Mouse (Mus musculus): Measurements from ENCODE around the gene Castor2. TPM values are rescaled to one million over a fixed set of nuclear protein-coding genes. Genes with fewer than 3 reads are reported as not detected.

The Castor2 gene
- polyA plus RNA-seq, 1 experiment, result 8.4 TPM

- Histone ChIP-seq H3K4me3 (ENCODE audit: insufficient read depth, low read depth, low read length) (no peak overlapping the region), H3K4me1 (ENCODE audit: control insufficient read depth, insufficient read depth, insufficient read length, low read length) (no peaks in the 10 kb centered on the region), H3K27ac (replicated peaks; ENCODE audit: low read depth, low read length) (no peak overlapping the region)
Observed at GRCm38 (mm10) chr5:134121138-134121892, 21.8 kb downstream of the Castor2 start.

GRCm38 (mm10) chr5:134121893-134122259 lies 22.4 kb downstream of the Castor2 start:
- Histone ChIP-seq H3K4me3 (ENCODE audit: insufficient read depth, low read depth, low read length) (no peak overlapping the region), H3K4me1 (ENCODE audit: control insufficient read depth, insufficient read depth, insufficient read length, low read length) (no peaks in the 10 kb centered on the region), H3K27ac (replicated peaks; ENCODE audit: low read depth, low read length) (no peak overlapping the region)

GRCm38 (mm10) chr5:134123846-134124245 lies 24.3 kb downstream of the Castor2 start:
- Histone ChIP-seq H3K4me1 (ENCODE audit: control insufficient read depth, insufficient read depth, insufficient read length, low read length) (no peaks in the 10 kb centered on the region), H3K27ac (replicated peaks; ENCODE audit: low read depth, low read length) (no peak overlapping the region), H3K4me3 (ENCODE audit: insufficient read depth, low read depth, low read length) (no peak overlapping the region)

- H3K4me1 ChIP-seq (ENCODE audit: control insufficient read depth, insufficient read depth, insufficient read length, low read length), result no peaks in the 10 kb centered on the region
- no peak overlapping the region for H3K4me3 ChIP-seq (ENCODE audit: insufficient read depth, low read depth, low read length)
- no peak overlapping the region for H3K27ac ChIP-seq (replicated peaks; ENCODE audit: low read depth, low read length)
Observed at GRCm38 (mm10) chr5:134126232-134126631, 26.7 kb downstream of the Castor2 start.

GRCm38 (mm10) chr5:134131586-134131985 lies 32.1 kb downstream of the Castor2 start:
- no peaks in the 10 kb centered on the region; the same call in 1 of the 2 replicates for H3K4me1 ChIP-seq (ENCODE audit: control insufficient read depth, insufficient read depth, insufficient read length, low read length)
- H3K27ac ChIP-seq (replicated peaks; ENCODE audit: low read depth, low read length), result no peak overlapping the region
- no peak overlapping the region for H3K4me3 ChIP-seq (ENCODE audit: insufficient read depth, low read depth, low read length)

- Histone ChIP-seq H3K27ac (replicated peaks; ENCODE audit: low read depth, low read length) (no peak overlapping the region), H3K4me1 (ENCODE audit: control insufficient read depth, insufficient read depth, insufficient read length, low read length) (no peaks in the 10 kb centered on the region; the same call in 1 of the 2 replicates), H3K4me3 (ENCODE audit: insufficient read depth, low read depth, low read length) (no peak overlapping the region)
Observed at GRCm38 (mm10) chr5:134136022-134136421, 36.5 kb downstream of the Castor2 start.

GRCm38 (mm10) chr5:134137933-134138332 lies 38.4 kb downstream of the Castor2 start:
- H3K27ac ChIP-seq (replicated peaks; ENCODE audit: low read depth, low read length), result no peak overlapping the region
- no peaks in the 10 kb centered on the region for H3K4me1 ChIP-seq (ENCODE audit: control insufficient read depth, insufficient read depth, insufficient read length, low read length)
- no peak overlapping the region for H3K4me3 ChIP-seq (ENCODE audit: insufficient read depth, low read depth, low read length)

GRCm38 (mm10) chr5:134139429-134139828 lies 39.9 kb downstream of the Castor2 start:
- H3K4me3 ChIP-seq (ENCODE audit: insufficient read depth, low read depth, low read length), result no peak overlapping the region
- no peak overlapping the region for H3K27ac ChIP-seq (replicated peaks; ENCODE audit: low read depth, low read length)
- H3K4me1 ChIP-seq (ENCODE audit: control insufficient read depth, insufficient read depth, insufficient read length, low read length), result no peaks in the 10 kb centered on the region

GRCm38 (mm10) chr5:134141236-134141635 lies 41.7 kb downstream of the Castor2 start:
- no peaks in the 10 kb centered on the region for H3K4me1 ChIP-seq (ENCODE audit: control insufficient read depth, insufficient read depth, insufficient read length, low read length)
- H3K27ac ChIP-seq (replicated peaks; ENCODE audit: low read depth, low read length), result no peak overlapping the region
- no peak overlapping the region for H3K4me3 ChIP-seq (ENCODE audit: insufficient read depth, low read depth, low read length)

GRCm38 (mm10) chr5:134142381-134142780 lies 42.9 kb downstream of the Castor2 start:
- no peaks in the 10 kb centered on the region for H3K4me1 ChIP-seq (ENCODE audit: control insufficient read depth, insufficient read depth, insufficient read length, low read length)
- H3K4me3 ChIP-seq (ENCODE audit: insufficient read depth, low read depth, low read length), result no peak overlapping the region
- H3K27ac ChIP-seq (replicated peaks; ENCODE audit: low read depth, low read length), result no peak overlapping the region

GRCm38 (mm10) chr5:134144986-134145385 lies 45.5 kb downstream of the Castor2 start:
- H3K4me3 ChIP-seq (ENCODE audit: insufficient read depth, low read depth, low read length), result no peak overlapping the region
- no peaks in the 10 kb centered on the region for H3K4me1 ChIP-seq (ENCODE audit: control insufficient read depth, insufficient read depth, insufficient read length, low read length)
- no peak overlapping the region for H3K27ac ChIP-seq (replicated peaks; ENCODE audit: low read depth, low read length)

- Histone ChIP-seq H3K27ac (replicated peaks; ENCODE audit: low read depth, low read length) (no peak overlapping the region), H3K4me3 (ENCODE audit: insufficient read depth, low read depth, low read length) (no peak overlapping the region), H3K4me1 (ENCODE audit: control insufficient read depth, insufficient read depth, insufficient read length, low read length) (no peaks in the 10 kb centered on the region)
Observed at GRCm38 (mm10) chr5:134147194-134147753, 47.8 kb downstream of the Castor2 start.

GRCm38 (mm10) chr5:134148153-134148552 lies 48.6 kb downstream of the Castor2 start:
- H3K4me3 ChIP-seq (ENCODE audit: insufficient read depth, low read depth, low read length), result no peak overlapping the region
- H3K27ac ChIP-seq (replicated peaks; ENCODE audit: low read depth, low read length), result no peak overlapping the region
- no peaks in the 10 kb centered on the region for H3K4me1 ChIP-seq (ENCODE audit: control insufficient read depth, insufficient read depth, insufficient read length, low read length)

- Histone ChIP-seq H3K4me3 (ENCODE audit: insufficient read depth, low read depth, low read length) (no peak overlapping the region), H3K4me1 (ENCODE audit: control insufficient read depth, insufficient read depth, insufficient read length, low read length) (no peaks in the 10 kb centered on the region; the same call in 1 of the 2 replicates), H3K27ac (replicated peaks; ENCODE audit: low read depth, low read length) (no peak overlapping the region)
Observed at GRCm38 (mm10) chr5:134151895-134152294, 52.4 kb downstream of the Castor2 start.

GRCm38 (mm10) chr5:134155916-134156466 lies 56.5 kb downstream of the Castor2 start:
- Histone ChIP-seq H3K27ac (replicated peaks; ENCODE audit: low read depth, low read length) (no peak overlapping the region), H3K4me1 (ENCODE audit: control insufficient read depth, insufficient read depth, insufficient read length, low read length) (no peaks in the 10 kb centered on the region; the same call in 1 of the 2 replicates), H3K4me3 (ENCODE audit: insufficient read depth, low read depth, low read length) (no peak overlapping the region)

GRCm38 (mm10) chr5:134164688-134165087 lies 65.2 kb downstream of the Castor2 start:
- Histone ChIP-seq H3K27ac (replicated peaks; ENCODE audit: low read depth, low read length) (no peak overlapping the region), H3K4me1 (ENCODE audit: control insufficient read depth, insufficient read depth, insufficient read length, low read length) (no peaks in the 10 kb centered on the region), H3K4me3 (ENCODE audit: insufficient read depth, low read depth, low read length) (no peak overlapping the region)
